ENCODE assay signal across 17 mouse cellular contexts in the genomic region with DNA sequence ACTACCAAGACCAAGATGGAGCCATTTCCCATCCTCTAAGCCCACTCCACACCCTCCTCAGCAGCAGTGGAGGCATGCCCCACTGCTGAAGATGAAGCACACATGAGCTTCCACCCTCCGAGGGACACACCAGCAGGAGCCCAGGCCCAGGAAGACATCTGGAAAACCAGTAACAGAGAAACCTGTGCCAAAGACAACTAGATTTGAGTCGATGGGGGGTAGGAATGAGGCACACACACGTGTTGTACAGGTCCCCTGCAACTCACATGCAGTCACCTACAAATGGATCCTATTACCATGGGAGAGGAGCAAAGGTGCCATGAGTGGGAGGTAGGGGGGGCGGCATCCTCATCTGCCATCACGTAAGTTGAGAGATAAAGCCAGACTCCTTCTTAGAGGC. TPM values are rescaled to one million over a fixed set of nuclear protein-coding genes. Genes with fewer than 3 reads are reported as not detected.
DNase-seq lines count a peak whose midpoint lies in the region; ATAC-seq and TF ChIP-seq lines count a peak whose summit lies in the region.
"Had no signal": no experiment of that assay in that cellular context is flagged by ENCODE, and none has a peak within 500 bp of the region (broad histone marks: within the 10 kb centered on the region; RNA-seq: fewer than 3 reads in every experiment).

No protein-coding gene starts in this region.

- peaks cover 72% of the 10 kb centered on the region for H3K4me1 ChIP-seq in cerebellum, adult 2 months (ENCODE audit: control insufficient read depth, insufficient read depth, low read length)
- H3K4me1 ChIP-seq in kidney, adult 2 months (ENCODE audit: control insufficient read depth, insufficient read depth, low read length), result peaks cover 77% of the 10 kb centered on the region
- peaks cover 99% of the 10 kb centered on the region for H3K4me1 ChIP-seq in megakaryocyte, embryonic 14.5 days
- H3K4me1 ChIP-seq in stomach, postnatal 0 days (replicated peaks; ENCODE audit: control insufficient read depth, insufficient read depth), result peaks cover 20% of the 10 kb centered on the region
- H3K4me1 ChIP-seq in forebrain, embryonic 10.5 days, result peaks cover 66% of the 10 kb centered on the region

- WGBS in cerebellum, adult 2 months, result 33% methylated on average over 5 of the region's 5 CpGs
- 57% methylated on average over 5 of the region's 5 CpGs for WGBS in kidney, adult 2 months
- 77% methylated on average over 5 of the region's 5 CpGs for WGBS in stomach, postnatal 0 days
- WGBS in forebrain, embryonic 10.5 days, result 80% methylated on average over 5 of the region's 5 CpGs

- no peak for DNase-seq in cerebellum, adult 2 months
- no peak for DNase-seq in cerebellum, postnatal 36 days
- DNase-seq in kidney, adult 2 months, result no peak
- no peak for DNase-seq in kidney, adult 11 months
- DNase-seq in stomach, postnatal 0 days (ENCODE audit: low spot score), result no peak
- DNase-seq in forebrain, embryonic 10.5 days (ENCODE audit: extremely low spot score, low spot score), result no peak
- DNase-seq: adrenal gland, postnatal 36 days; cerebellum, adult 18-20 months; embryo, embryonic 11 days; layer of hippocampus, adult 9-11 months had no signal

- no peak overlapping the region for H3K9ac ChIP-seq in stomach, postnatal 0 days (ENCODE audit: low read length)
- H3K9ac ChIP-seq: intestine, embryonic 15.5 days; lung, embryonic 15.5 days; midbrain, embryonic 13.5 days had no signal

- no peak overlapping the region for H3K4me2 ChIP-seq in stomach, postnatal 0 days (replicated peaks; ENCODE audit: low read depth)
- H3K4me2 ChIP-seq: intestine, embryonic 15.5 days; lung, embryonic 15.5 days; midbrain, embryonic 13.5 days had no signal

- no peak for TF ChIP-seq EP300 in stomach, postnatal 0 days (optimal IDR thresholded peaks at IDR 0.05)

- no peak for TF ChIP-seq CTCF in cerebellum, adult 2 months (IDR thresholded peaks at IDR 0.05; ENCODE audit: borderline replicate concordance, insufficient read depth, low read depth, low read length)
- no peak for TF ChIP-seq CTCF in kidney, adult 2 months (conservative IDR thresholded peaks at IDR 0.05; ENCODE audit: insufficient read depth, insufficient read length, low read depth, low read length)
- no peak for TF ChIP-seq CTCF in stomach, postnatal 0 days (IDR thresholded peaks at IDR 0.05; ENCODE audit: low read depth)

- no peak for ATAC-seq in megakaryocyte, adult 5-6 weeks (ENCODE audit: poor library complexity, severe bottlenecking)
- no peak for ATAC-seq in stomach, postnatal 0 days (ENCODE audit: low FRiP score, low TSS enrichment)
- ATAC-seq: intestine, embryonic 15.5 days; midbrain, embryonic 13.5 days had no signal

- no peaks in the 10 kb centered on the region for H3K27me3 ChIP-seq in cerebellum, adult 2 months (ENCODE audit: control insufficient read depth, insufficient read depth, low read length)
- H3K27me3 ChIP-seq in kidney, adult 2 months (replicated peaks; ENCODE audit: control insufficient read depth, insufficient read depth, low read length), result no peaks in the 10 kb centered on the region
- no peaks in the 10 kb centered on the region for H3K27me3 ChIP-seq in megakaryocyte, embryonic 14.5 days (replicated peaks)
- no peaks in the 10 kb centered on the region for H3K27me3 ChIP-seq in stomach, postnatal 0 days (ENCODE audit: control insufficient read depth, insufficient read depth, low read length)
- H3K27me3 ChIP-seq in forebrain, embryonic 10.5 days (ENCODE audit: poor library complexity, severe bottlenecking), result no peaks in the 10 kb centered on the region
- H3K27me3 ChIP-seq: intestine, embryonic 15.5 days; lung, embryonic 15.5 days; midbrain, embryonic 13.5 days had no signal

- H3K4me3 ChIP-seq in cerebellum, adult 2 months (replicated peaks; ENCODE audit: insufficient read depth, low read depth, low read length), result no peak overlapping the region
- H3K4me3 ChIP-seq in kidney, adult 2 months (ENCODE audit: insufficient read depth, low read depth, low read length), result no peak overlapping the region
- H3K4me3 ChIP-seq in megakaryocyte, embryonic 14.5 days (replicated peaks), result peak overlapping the region; percentile 79
- H3K4me3 ChIP-seq in stomach, postnatal 0 days (ENCODE audit: low read depth, low read length), result no peak overlapping the region
- no peak overlapping the region for H3K4me3 ChIP-seq in forebrain, embryonic 10.5 days
- H3K4me3 ChIP-seq: intestine, embryonic 15.5 days; lung, embryonic 15.5 days; midbrain, embryonic 13.5 days had no signal

- no peaks in the 10 kb centered on the region for H3K9me3 ChIP-seq in megakaryocyte, embryonic 14.5 days
- no peaks in the 10 kb centered on the region for H3K9me3 ChIP-seq in stomach, postnatal 0 days (ENCODE audit: control insufficient read depth, low read length)
- no peaks in the 10 kb centered on the region for H3K9me3 ChIP-seq in forebrain, embryonic 10.5 days
- H3K9me3 ChIP-seq: intestine, embryonic 15.5 days; lung, embryonic 15.5 days; midbrain, embryonic 13.5 days had no signal

- no peaks in the 10 kb centered on the region for H3K36me3 ChIP-seq in kidney, adult 2 months (ENCODE audit: control insufficient read depth, insufficient read depth, low read length)
- peaks cover 49% of the 10 kb centered on the region for H3K36me3 ChIP-seq in megakaryocyte, embryonic 14.5 days (replicated peaks; ENCODE audit: low read length)
- no peaks in the 10 kb centered on the region for H3K36me3 ChIP-seq in stomach, postnatal 0 days (ENCODE audit: control insufficient read depth, insufficient read depth, low read length)
- H3K36me3 ChIP-seq in forebrain, embryonic 10.5 days (replicated peaks), result no peaks in the 10 kb centered on the region
- H3K36me3 ChIP-seq: intestine, embryonic 15.5 days; lung, embryonic 15.5 days; midbrain, embryonic 13.5 days had no signal

- TF ChIP-seq POLR2A in cerebellum, adult 2 months (IDR thresholded peaks at IDR 0.05; ENCODE audit: borderline replicate concordance, insufficient read depth, low read length), result no peak
- no peak for TF ChIP-seq POLR2A in kidney, adult 2 months (IDR thresholded peaks at IDR 0.05; ENCODE audit: low read depth, low read length)

- peak overlapping the region; percentile 66 for H3K27ac ChIP-seq in cerebellum, adult 2 months (ENCODE audit: insufficient read depth, low read length)
- H3K27ac ChIP-seq in kidney, adult 2 months (ENCODE audit: insufficient read depth, low read depth, low read length), result peak overlapping the region; percentile 72
- peak overlapping the region; percentile 89 for H3K27ac ChIP-seq in stomach, postnatal 0 days (replicated peaks)
- H3K27ac ChIP-seq in forebrain, embryonic 10.5 days, result no peak overlapping the region
- H3K27ac ChIP-seq: midbrain, embryonic 13.5 days had no signal

RNA-seq across cellular contexts. Expression of a gene that starts 6.4 kb away (rescaled TPM):
- polyA plus RNA-seq in cerebellum, adult 2 months (2012; rRNA removed), result not detected in 2 replicates
- not detected in 2 replicates for polyA plus RNA-seq in kidney, adult 2 months (2012; rRNA removed)
- not detected in 2 replicates for polyA plus RNA-seq in megakaryocyte, embryonic 14.5 days (2012; ENCODE audit: insufficient read depth, low replicate concordance)
- not detected in 2 replicates for total RNA-seq in megakaryocyte, adult 5-6 weeks (2015)
- total RNA-seq in megakaryocyte, adult 5-6 weeks (2017), result not detected in 2 replicates
- not detected in 2 replicates for polyA plus RNA-seq in stomach, postnatal 0 days (2015; fragmentation: Nextera tagmentation; extraction: Ambion mirVana)
- 0.21 TPM in 1 of 2 replicates, not detected in the other for polyA plus RNA-seq in forebrain, embryonic 10.5 days (2016; fragmentation: Nextera tagmentation; extraction: Ambion mirVana)
- total RNA-seq: adrenal gland, postnatal 36 days; left cerebral cortex, postnatal 36 days had no signal
- polyA plus RNA-seq: intestine, embryonic 15.5 days; testis, adult 2 months had no signal

RNA-seq across cellular contexts. Expression of a gene that starts 28.5 kb away (rescaled TPM):
- 60.8 and 68.9 TPM in 2 replicates for polyA plus RNA-seq in cerebellum, adult 2 months (2012; rRNA removed)
- polyA plus RNA-seq in kidney, adult 2 months (2012; rRNA removed), result 30.6 and 31.2 TPM in 2 replicates
- polyA plus RNA-seq in megakaryocyte, embryonic 14.5 days (2012; ENCODE audit: insufficient read depth, low replicate concordance), result 117 and 140 TPM in 2 replicates
- total RNA-seq in megakaryocyte, adult 5-6 weeks (2015), result 108 and 122 TPM in 2 replicates
- total RNA-seq in megakaryocyte, adult 5-6 weeks (2017), result 61.7 and 64.4 TPM in 2 replicates
- polyA plus RNA-seq in stomach, postnatal 0 days (2015; fragmentation: Nextera tagmentation; extraction: Ambion mirVana), result 25.0 and 26.9 TPM in 2 replicates
- polyA plus RNA-seq in forebrain, embryonic 10.5 days (2016; fragmentation: Nextera tagmentation; extraction: Ambion mirVana), result 23.1 and 23.8 TPM in 2 replicates
